Mouse (Mus musculus) stomach, postnatal 0 days (tissue): Measurements from ENCODE around the gene Olfr1033.

Experiments
- CTCF ChIP-seq: IDR thresholded peaks from 2 replicates; pipeline ENCODE4 v1.5.1; 2016; ENCODE audit warnings: antibody characterized with exemption, low read depth, mild to moderate bottlenecking, moderate library complexity
- EP300 ChIP-seq: optimal IDR thresholded peaks from 2 replicates; pipeline ENCODE3; 2016; ENCODE audit warnings: antibody characterized with exemption

DNA sequence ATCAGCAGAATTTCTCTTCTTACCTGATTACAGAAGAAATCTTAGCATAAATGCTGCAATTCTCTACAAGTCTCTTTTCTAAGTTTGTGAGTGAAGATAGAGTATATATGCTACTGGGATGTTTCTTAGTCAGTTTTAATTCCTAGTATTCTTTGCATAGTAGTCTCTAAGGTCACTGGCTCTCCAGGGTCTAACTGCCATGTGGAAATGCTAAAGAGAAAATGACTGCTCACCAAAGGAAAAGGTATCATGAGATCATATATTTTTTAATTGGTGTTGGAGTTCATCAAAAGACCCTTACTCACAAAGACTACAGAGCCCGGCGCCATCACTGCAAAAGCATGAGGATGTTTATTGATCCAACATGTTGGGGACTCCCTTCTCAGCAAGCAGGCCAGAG lies 66.9 kb downstream of the Olfr1033 start, which contains the start of gene Olfr1037:
- TF ChIP-seq EP300 (no peak), CTCF (no peak)
